Mouse (Mus musculus) inflammation-experienced regulatory T-cells, adult 16 weeks (primary cell): ENCODE measurements around the gene Arhgef19. TPM values are rescaled to one million over a fixed set of nuclear protein-coding genes. Genes with fewer than 3 reads are reported as not detected.

Experiments used
- polyA plus RNA-seq: library from polyadenylated mRNA; unstranded; fragments of 100-300 nt; shearing (Covaris generic); gene quantifications from one replicate; pipeline ENCODE4 v1.2.1, GENCODE M21; 2017

Gene Arhgef19
- not detected for polyA plus RNA-seq

DNA sequence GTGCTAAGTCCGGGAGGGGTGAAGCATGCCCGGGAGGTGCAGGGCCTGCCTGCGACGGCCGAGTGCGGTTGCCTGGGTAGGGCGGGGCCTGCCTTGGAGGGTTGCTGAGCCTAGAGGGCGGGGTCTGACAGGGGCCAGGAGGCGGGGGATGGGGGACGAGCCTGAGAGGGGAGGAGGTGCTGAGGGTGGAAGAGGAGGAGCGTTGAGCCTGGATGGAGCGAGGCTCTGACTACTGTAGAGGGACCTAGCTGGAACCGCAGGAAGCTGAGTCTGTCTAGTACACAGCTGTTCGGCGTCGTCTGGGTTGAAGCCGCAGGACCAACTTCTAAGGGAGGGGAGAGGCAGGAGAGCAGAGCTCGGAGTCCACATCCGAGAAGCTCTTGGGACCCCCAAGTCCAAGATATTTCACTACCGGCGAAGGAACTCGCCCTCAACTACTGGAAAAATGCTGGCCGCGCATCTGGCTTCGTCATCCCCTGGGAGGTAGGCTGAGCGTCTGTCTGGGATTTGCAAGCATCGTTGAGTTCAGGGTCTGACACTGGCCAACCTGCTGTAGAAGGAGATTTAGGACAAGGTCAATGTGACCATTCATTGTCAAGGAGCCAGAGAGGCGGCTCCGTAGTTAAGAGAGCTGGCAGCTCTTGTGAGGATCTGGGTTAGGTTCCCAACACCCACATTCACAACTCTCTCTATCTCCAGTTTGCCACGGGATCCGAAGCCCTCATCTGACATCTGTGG is at the start of gene Arhgef19:
TSS of gene Arhgef19 (plus strand) at position 112 of the 738 bp plus-strand sequence.

DNA sequence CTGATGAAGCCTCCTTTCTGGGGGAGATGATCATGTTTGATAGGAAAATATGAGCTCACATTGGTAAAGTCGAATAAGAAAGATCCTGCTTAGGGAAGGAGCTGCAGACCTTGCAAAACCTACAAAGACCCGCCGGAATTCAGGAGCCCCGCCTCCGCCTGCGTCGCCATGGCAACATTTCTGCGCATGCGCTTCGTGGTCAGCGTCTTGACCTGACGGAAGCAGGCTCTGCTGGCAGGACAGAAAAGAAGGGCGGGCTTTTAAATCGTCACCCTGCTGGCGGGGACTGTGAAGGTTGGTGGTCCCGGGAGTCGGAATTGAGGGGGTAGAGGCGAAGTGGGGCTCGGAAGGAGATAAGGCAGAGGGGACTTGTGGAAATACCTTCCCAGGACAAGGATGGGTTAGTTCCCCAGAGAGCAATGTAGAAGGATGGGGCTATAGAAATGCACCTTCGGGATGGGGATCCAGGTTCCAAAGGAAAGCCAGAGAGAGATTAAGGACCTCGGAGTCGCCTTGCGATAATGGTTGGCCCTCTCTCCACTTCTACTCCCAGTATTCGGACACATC is 25.4 kb upstream of the Arhgef19 start, which contains the start of gene Rsg1:
TSS of gene Rsg1 (plus strand) at position 187 of the 567 bp plus-strand sequence.

DNA sequence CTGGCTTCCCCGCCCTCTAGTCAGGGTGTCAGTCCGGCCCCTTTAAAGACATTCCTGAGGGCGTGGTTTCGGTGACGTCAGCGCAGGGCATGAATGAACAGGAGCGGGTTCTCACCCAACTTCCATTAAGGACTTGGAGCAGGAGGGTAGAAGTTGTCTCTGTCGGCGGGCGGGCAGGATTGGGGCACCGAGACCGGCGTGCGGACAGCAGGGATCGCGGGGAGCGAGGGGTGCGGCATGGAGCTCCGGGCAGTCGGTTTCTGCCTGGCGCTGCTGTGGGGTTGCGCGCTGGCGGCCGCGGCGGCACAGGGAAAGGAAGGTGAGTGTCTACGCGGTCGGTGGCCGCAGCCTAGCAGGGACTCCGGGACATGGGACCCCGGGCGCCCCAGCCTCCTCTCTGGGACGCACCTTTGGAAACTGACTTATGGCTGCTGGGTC is 61.8 kb downstream of the Arhgef19 start, which contains the start of gene Epha2:
TSS of gene Epha2 (plus strand) at position 125 of the 438 bp plus-strand sequence.

Other genes with a start within 250 kb of the Arhgef19 start
- gene Mfap2, start 229.1 kb upstream of the Arhgef19 start, polyA plus RNA-seq: not detected
- 0.65 TPM for gene Crocc, start 178.9 kb upstream of the Arhgef19 start, polyA plus RNA-seq
- 169 TPM for gene Necap2, start 161.1 kb upstream of the Arhgef19 start, polyA plus RNA-seq
- not detected for gene Spata21, start 151.2 kb upstream of the Arhgef19 start, polyA plus RNA-seq
- gene Szrd1, start 99.7 kb upstream of the Arhgef19 start, polyA plus RNA-seq: 70.2 TPM
- 21.2 TPM for gene Fbxo42, start 91.6 kb upstream of the Arhgef19 start, polyA plus RNA-seq
- 4.7 TPM for gene Rsg1, start 25.5 kb upstream of the Arhgef19 start, polyA plus RNA-seq
- not detected for gene Epha2, start 61.7 kb downstream of the Arhgef19 start, polyA plus RNA-seq
- not detected for gene Fam131c, start 128.7 kb downstream of the Arhgef19 start, polyA plus RNA-seq
- not detected for gene Clcnka, start 159.2 kb downstream of the Arhgef19 start, polyA plus RNA-seq
- not detected for gene Clcnkb, start 176.5 kb downstream of the Arhgef19 start, polyA plus RNA-seq
- gene Hspb7, start 181.3 kb downstream of the Arhgef19 start, polyA plus RNA-seq: not detected
- not detected for gene Srarp, start 196.6 kb downstream of the Arhgef19 start, polyA plus RNA-seq
- 45.6 TPM for gene Zbtb17, start 205.2 kb downstream of the Arhgef19 start, polyA plus RNA-seq